ENCODE assay signal across 18 mouse cellular contexts in genomic region chr5:131613301-131613700, GRCm38 (mm10).
A peak's percentile ranks its signal among the peaks of the same experiment; 100 is the strongest.
DNase-seq lines count a peak whose midpoint lies in the region; ATAC-seq and TF ChIP-seq lines count a peak whose summit lies in the region.
"Had no signal": no experiment of that assay in that cellular context is flagged by ENCODE, and none has a peak within 500 bp of the region (broad histone marks: within the 10 kb centered on the region; RNA-seq: fewer than 3 reads in every experiment).

No protein-coding gene starts in this region.

- peaks cover 26% of the 10 kb centered on the region for H3K27me3 ChIP-seq in lung, embryonic 14.5 days (ENCODE audit: insufficient read depth, low read length)
- peaks cover 25% of the 10 kb centered on the region for H3K27me3 ChIP-seq in intestine, embryonic 14.5 days (replicated peaks; ENCODE audit: control insufficient read depth, insufficient read depth, low read length)
- H3K27me3 ChIP-seq in lung, embryonic 16.5 days (ENCODE audit: control insufficient read depth, insufficient read depth, low read depth, low read length): peaks cover 14% of the 10 kb centered on the region
- no peaks in the 10 kb centered on the region for H3K27me3 ChIP-seq in neural tube, embryonic 14.5 days (ENCODE audit: control insufficient read depth, insufficient read depth, low read length)

- H3K36me3 ChIP-seq in lung, embryonic 14.5 days (ENCODE audit: insufficient read depth): no peaks in the 10 kb centered on the region
- H3K36me3 ChIP-seq in intestine, embryonic 14.5 days (ENCODE audit: control insufficient read depth, insufficient read depth, low read length): no peaks in the 10 kb centered on the region
- no peaks in the 10 kb centered on the region for H3K36me3 ChIP-seq in lung, embryonic 16.5 days (ENCODE audit: control insufficient read depth, insufficient read depth, low read length)
- no peaks in the 10 kb centered on the region for H3K36me3 ChIP-seq in neural tube, embryonic 14.5 days (ENCODE audit: control insufficient read depth, insufficient read depth, low read length)
- H3K36me3 ChIP-seq: heart, embryonic 12.5 days; liver, embryonic 15.5 days; midbrain, embryonic 12.5 days had no signal

- intact Hi-C loops in left cerebral cortex, postnatal 10 days (cut with DNase I): no loop called here

- no peak overlapping the region for H3K27ac ChIP-seq in lung, embryonic 14.5 days (ENCODE audit: low read depth)
- H3K27ac ChIP-seq in intestine, embryonic 14.5 days (ENCODE audit: low read depth): no peak overlapping the region
- no peak overlapping the region for H3K27ac ChIP-seq in lung, embryonic 16.5 days (ENCODE audit: low read length)
- no peak overlapping the region for H3K27ac ChIP-seq in neural tube, embryonic 14.5 days (ENCODE audit: low read depth, low read length)
- H3K27ac ChIP-seq: kidney, postnatal 0 days; liver, embryonic 15.5 days; midbrain, embryonic 12.5 days had no signal

- no peaks in the 10 kb centered on the region for H3K9me3 ChIP-seq in lung, embryonic 14.5 days (ENCODE audit: low read depth, low read length)
- no peaks in the 10 kb centered on the region for H3K9me3 ChIP-seq in intestine, embryonic 14.5 days (ENCODE audit: control insufficient read depth, low read length)
- no peaks in the 10 kb centered on the region for H3K9me3 ChIP-seq in lung, embryonic 16.5 days (ENCODE audit: control insufficient read depth, low read length)
- no peaks in the 10 kb centered on the region for H3K9me3 ChIP-seq in neural tube, embryonic 14.5 days (ENCODE audit: control insufficient read depth, low read length)
- H3K9me3 ChIP-seq: heart, embryonic 12.5 days; liver, embryonic 15.5 days; midbrain, embryonic 12.5 days had no signal

- no peak overlapping the region for H3K9ac ChIP-seq in lung, embryonic 14.5 days
- no peak overlapping the region for H3K9ac ChIP-seq in intestine, embryonic 14.5 days (ENCODE audit: low read length)
- no peak overlapping the region for H3K9ac ChIP-seq in lung, embryonic 16.5 days (ENCODE audit: low read length)
- no peak overlapping the region for H3K9ac ChIP-seq in neural tube, embryonic 14.5 days (replicated peaks; ENCODE audit: low read depth, low read length)
- H3K9ac ChIP-seq: heart, embryonic 12.5 days; liver, embryonic 15.5 days; midbrain, embryonic 12.5 days had no signal

- H3K4me1 ChIP-seq in lung, embryonic 14.5 days (ENCODE audit: insufficient read depth): no peaks in the 10 kb centered on the region
- no peaks in the 10 kb centered on the region for H3K4me1 ChIP-seq in intestine, embryonic 14.5 days (replicated peaks; ENCODE audit: control insufficient read depth, insufficient read depth, low read length)
- peaks cover 6% of the 10 kb centered on the region; the same call in 1 of the 2 replicates for H3K4me1 ChIP-seq in lung, embryonic 16.5 days (replicated peaks; ENCODE audit: control insufficient read depth, insufficient read depth, low read length)
- H3K4me1 ChIP-seq in neural tube, embryonic 14.5 days (ENCODE audit: control insufficient read depth, insufficient read depth, low read length): peaks cover 16% of the 10 kb centered on the region
- H3K4me1 ChIP-seq: liver, embryonic 15.5 days had no signal

- peak; percentile 75 for ATAC-seq in lung, embryonic 14.5 days (ENCODE audit: insufficient read depth)
- peak; percentile 88 for ATAC-seq in intestine, embryonic 14.5 days (replicated peaks; ENCODE audit: low FRiP score, low TSS enrichment, low read depth)
- peak; percentile 84 for ATAC-seq in lung, embryonic 16.5 days (ENCODE audit: low read depth)
- ATAC-seq in neural tube, embryonic 14.5 days (ENCODE audit: low read depth): no peak

- peak; percentile 56 for DNase-seq in lung, embryonic 14.5 days
- DNase-seq in lung, postnatal 14 days: no peak
- DNase-seq in intestine, embryonic 14.5 days (ENCODE audit: low spot score): no peak
- DNase-seq in left cerebral cortex, postnatal 10 days (ENCODE audit: extremely low spot score in 1 of 2, low spot score in 2 of 2): no peak
- DNase-seq in kidney, postnatal 25 days: no peak
- DNase-seq in ovary, adult 18-20 months (ENCODE audit: low spot score): no peak
- DNase-seq: adrenal gland, postnatal 25 days; cerebellum, postnatal 14 days; gastrocnemius, postnatal 14 days; heart, postnatal 4 days; right cerebral cortex, postnatal 25 days; thymus, postnatal 36 days had no signal

- no peak overlapping the region for H3K4me3 ChIP-seq in lung, embryonic 14.5 days (ENCODE audit: low read depth, low read length)
- no peak overlapping the region for H3K4me3 ChIP-seq in intestine, embryonic 14.5 days (ENCODE audit: low read depth, low read length)
- no peak overlapping the region for H3K4me3 ChIP-seq in lung, embryonic 16.5 days (ENCODE audit: low read length)
- H3K4me3 ChIP-seq in neural tube, embryonic 14.5 days (ENCODE audit: low read depth, low read length): peak overlapping the region; percentile 34
- H3K4me3 ChIP-seq: heart, embryonic 12.5 days; liver, embryonic 15.5 days; midbrain, embryonic 12.5 days had no signal

- no peak for TF ChIP-seq CTCF in lung, embryonic 14.5 days (IDR thresholded peaks at IDR 0.05; ENCODE audit: low read depth)

- no peak overlapping the region for H3K4me2 ChIP-seq in lung, embryonic 14.5 days
- no peak overlapping the region for H3K4me2 ChIP-seq in intestine, embryonic 14.5 days (ENCODE audit: low read length)
- H3K4me2 ChIP-seq in lung, embryonic 16.5 days (ENCODE audit: low read depth, low read length): no peak overlapping the region
- peak overlapping the region; percentile 49 for H3K4me2 ChIP-seq in neural tube, embryonic 14.5 days (ENCODE audit: low read depth, low read length)
- H3K4me2 ChIP-seq: heart, embryonic 12.5 days; liver, embryonic 15.5 days; midbrain, embryonic 12.5 days had no signal

- WGBS in lung, embryonic 14.5 days: 60% methylated on average over 3 of the region's 3 CpGs
- WGBS in intestine, embryonic 14.5 days: 49% methylated on average over 3 of the region's 3 CpGs
- WGBS in lung, embryonic 16.5 days: 45% methylated on average over 3 of the region's 3 CpGs
- WGBS in neural tube, embryonic 14.5 days: 66% methylated on average over 3 of the region's 3 CpGs
